Mouse (Mus musculus): Measurements from ENCODE around the gene 2310011J03Rik. TPM values are rescaled to one million over a fixed set of nuclear protein-coding genes. Genes with fewer than 3 reads are reported as not detected.
"Not testable (repeated sequence)": the region's sequence is repeated elsewhere in the genome, so short reads cannot be mapped to it uniquely, and the experiment has no call there.

The 2310011J03Rik gene
- 35.2 and 45.0 TPM in 2 replicates for total RNA-seq (2014; fragmentation: Nextera tagmentation)
- total RNA-seq (2017) = 16.4 and 17.4 TPM in 2 replicates

- peak; percentile 60 for ATAC-seq (replicated peaks; ENCODE audit: poor library complexity, severe bottlenecking)
Observed at GRCm38 (mm10) chr10:80320340-80320760, at the start of gene 2310011J03Rik. Gene 2310011J03Rik, minus strand, starts transcription at chr10:80320537.

DNA sequence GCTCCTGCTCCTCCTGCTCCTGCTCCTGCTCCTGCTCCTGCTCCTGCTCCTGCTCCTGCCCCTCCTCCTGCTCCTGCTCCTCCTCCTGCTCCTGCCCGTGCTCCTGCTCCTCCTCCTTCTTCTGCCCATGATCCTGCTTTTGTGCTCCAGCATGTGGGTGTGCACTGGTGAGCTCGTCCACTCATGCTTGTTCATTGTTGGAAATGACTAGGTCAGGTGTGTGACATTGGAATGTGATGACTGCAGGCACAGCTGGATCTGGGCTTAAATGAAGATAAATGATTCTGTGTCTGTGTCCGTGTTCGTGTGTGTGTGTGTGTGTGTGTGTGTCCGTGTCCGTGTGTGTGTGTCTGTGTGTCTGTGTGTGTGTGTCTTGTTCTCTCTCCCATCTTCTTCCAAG, 48.1 kb upstream of the 2310011J03Rik start:
- no peak for ATAC-seq (replicated peaks; ENCODE audit: poor library complexity, severe bottlenecking)

DNA sequence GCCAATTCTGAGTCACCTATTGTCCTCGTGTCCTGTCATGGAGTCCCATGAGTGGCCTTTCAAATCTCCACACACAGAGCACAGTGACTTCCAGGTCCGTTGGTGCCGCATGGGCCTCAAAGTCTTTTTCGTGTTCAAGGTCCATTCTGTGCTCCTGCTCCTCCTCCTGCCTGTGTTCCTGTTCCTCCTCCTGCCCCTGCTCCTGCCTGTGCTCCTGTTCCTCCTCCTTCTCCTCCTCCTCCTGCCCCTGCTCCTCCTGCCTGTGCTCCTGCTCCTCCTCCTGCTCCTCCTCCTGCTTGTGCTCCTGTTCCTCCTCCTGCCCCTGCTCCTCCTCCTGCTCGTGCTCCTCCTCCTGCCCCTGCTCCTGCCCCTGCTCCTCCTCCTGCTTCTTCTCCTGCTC, 47.6 kb upstream of the 2310011J03Rik start:
- ATAC-seq (replicated peaks; ENCODE audit: poor library complexity, severe bottlenecking) = no peak

DNA sequence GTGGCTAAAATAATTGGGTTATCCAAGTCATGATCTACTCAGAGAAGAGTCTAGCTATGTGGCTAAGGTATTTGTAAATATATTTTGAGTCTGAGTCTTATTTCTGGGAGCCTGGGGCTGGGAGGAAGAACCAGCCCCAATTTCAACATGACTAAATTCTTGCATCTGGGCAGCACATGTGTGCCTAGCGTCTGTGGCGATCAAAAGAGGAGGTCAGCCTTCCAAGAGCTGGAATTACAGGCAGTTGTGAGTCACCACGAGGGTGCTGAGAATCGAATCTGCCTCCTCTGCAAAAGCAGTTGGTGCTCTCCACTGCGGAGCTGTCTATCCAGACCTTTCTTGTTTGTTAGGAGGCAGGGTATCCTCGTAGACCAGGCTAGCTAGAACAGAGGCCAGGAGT, 45.4 kb upstream of the 2310011J03Rik start:
- no peak for ATAC-seq (replicated peaks; ENCODE audit: poor library complexity, severe bottlenecking)

DNA sequence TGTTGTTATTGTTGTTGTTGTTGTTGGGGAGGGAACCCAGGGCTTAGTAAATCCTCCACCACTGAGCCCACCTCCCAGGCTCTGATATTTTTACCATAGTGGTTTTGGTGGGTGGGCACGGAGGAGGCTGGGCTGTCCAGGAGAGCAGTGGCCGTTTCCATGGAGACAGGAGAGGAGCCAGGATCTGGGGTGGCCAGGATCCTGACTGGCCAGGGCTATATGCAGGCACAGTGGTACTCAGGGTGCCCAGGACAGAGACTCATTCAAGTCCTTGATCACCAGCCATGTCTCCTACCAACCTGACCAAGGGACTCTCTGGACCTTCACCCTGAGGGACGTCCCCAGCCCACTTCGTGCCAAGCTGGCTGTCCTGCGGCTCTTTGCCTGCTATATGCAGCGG, 43.4 kb upstream of the 2310011J03Rik start:
- no peak for ATAC-seq (replicated peaks; ENCODE audit: poor library complexity, severe bottlenecking)

- peak; percentile 59 for ATAC-seq (replicated peaks; ENCODE audit: poor library complexity, severe bottlenecking)
Observed at GRCm38 (mm10) chr10:80357994-80358639, 37.8 kb upstream of the 2310011J03Rik start.

- no peak for ATAC-seq (replicated peaks; ENCODE audit: poor library complexity, severe bottlenecking)
Observed at GRCm38 (mm10) chr10:80357336-80357735, 37.0 kb upstream of the 2310011J03Rik start.

DNA sequence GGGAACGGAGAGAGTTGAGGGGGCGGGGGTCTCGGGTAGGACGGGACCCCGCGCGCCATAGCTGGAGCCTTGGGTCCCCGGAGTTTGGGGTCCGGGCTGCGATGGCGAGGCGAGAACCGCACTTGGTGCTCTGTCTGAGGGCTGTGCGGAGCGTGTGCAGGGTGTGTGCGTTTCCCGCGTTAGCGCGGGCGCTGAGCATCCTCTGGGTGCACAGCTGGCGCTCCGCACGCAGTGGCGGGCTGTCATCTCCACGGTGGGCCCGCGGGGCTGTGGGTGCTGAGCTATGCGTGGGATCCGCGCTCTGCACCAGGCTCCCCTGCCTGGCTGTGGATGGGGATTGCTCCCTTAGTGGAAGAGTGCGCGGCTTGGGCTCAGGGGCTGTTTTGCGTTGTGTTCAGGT, 36.4 kb upstream of the 2310011J03Rik start:
- ATAC-seq (replicated peaks; ENCODE audit: poor library complexity, severe bottlenecking) = 0 out of 2 replicates have a peak, but pooled peaks have one; percentile 10

GRCm38 (mm10) chr10:80356001-80356682, 35.8 kb upstream of the 2310011J03Rik start, which contains the start of gene Plk5:
Gene Plk5, plus strand, starts transcription at chr10:80356459.
- no peak for ATAC-seq (replicated peaks; ENCODE audit: poor library complexity, severe bottlenecking)

DNA sequence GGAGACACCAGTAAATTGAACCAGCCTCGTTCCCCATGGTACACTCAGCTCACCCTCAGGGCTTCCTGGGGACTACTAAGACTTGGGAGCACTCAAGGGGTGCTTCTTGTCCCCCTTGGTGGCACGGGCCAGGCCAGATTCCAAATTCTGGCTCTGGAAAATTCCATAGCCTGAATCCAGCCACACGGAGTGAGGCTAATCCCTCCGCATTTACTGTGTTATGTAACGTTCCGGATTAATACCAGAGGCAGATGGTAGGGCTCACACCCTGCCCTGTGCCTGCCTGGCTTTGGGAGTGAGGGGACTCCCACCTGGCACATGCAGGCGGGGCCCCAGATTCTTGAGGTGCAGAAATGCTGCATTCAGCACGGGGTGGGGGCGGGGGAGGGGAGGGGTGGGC, 35.1 kb upstream of the 2310011J03Rik start:
- no peak for ATAC-seq (replicated peaks; ENCODE audit: poor library complexity, severe bottlenecking)

GRCm38 (mm10) chr10:80352727-80353126, 32.4 kb upstream of the 2310011J03Rik start:
- ATAC-seq (replicated peaks; ENCODE audit: poor library complexity, severe bottlenecking) = no peak

DNA sequence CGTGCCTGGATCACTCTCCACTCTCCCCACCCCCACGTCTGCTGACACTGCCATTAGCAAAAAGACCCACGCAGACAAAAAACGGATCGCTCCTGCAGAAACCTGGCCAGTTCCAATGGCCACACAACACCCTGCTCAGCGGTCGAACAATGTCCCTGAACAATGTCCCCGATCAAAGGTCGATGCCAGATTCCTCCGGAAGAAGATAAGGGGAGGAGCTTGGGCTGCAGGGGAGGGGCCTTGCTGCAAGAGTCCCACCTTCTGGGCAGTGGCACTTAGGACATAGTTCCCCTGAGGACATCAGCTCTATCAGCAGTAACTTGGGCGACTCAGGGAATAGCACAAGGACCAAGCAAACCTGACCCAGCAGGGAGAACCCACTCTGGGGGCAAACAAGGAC, 31.6 kb upstream of the 2310011J03Rik start:
- ATAC-seq (replicated peaks; ENCODE audit: poor library complexity, severe bottlenecking) = no peak

- peak; percentile 86 for ATAC-seq (replicated peaks; ENCODE audit: poor library complexity, severe bottlenecking)
Observed at GRCm38 (mm10) chr10:80350292-80350691, 30.0 kb upstream of the 2310011J03Rik start.

DNA sequence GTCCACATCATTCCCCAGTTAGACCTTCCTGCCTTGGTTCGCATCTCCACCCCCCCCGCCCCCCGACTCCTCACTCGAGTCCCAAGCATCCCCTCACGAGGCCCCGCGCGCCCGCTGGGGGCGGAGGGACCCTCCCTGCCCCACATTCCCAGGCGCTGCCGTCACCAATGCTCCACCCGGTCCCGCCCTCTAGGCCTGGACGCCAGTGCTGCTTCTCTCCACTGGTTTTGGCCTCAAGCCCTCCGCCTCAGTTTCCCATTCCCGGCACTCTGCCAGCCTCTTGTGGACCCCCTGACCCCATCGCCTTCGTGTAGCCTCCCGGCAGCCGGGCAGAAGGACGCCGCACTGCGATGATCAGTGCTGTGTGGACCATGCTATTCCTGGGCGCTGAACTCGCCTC, 28.6 kb upstream of the 2310011J03Rik start:
- ATAC-seq (replicated peaks; ENCODE audit: poor library complexity, severe bottlenecking) = no peak

DNA sequence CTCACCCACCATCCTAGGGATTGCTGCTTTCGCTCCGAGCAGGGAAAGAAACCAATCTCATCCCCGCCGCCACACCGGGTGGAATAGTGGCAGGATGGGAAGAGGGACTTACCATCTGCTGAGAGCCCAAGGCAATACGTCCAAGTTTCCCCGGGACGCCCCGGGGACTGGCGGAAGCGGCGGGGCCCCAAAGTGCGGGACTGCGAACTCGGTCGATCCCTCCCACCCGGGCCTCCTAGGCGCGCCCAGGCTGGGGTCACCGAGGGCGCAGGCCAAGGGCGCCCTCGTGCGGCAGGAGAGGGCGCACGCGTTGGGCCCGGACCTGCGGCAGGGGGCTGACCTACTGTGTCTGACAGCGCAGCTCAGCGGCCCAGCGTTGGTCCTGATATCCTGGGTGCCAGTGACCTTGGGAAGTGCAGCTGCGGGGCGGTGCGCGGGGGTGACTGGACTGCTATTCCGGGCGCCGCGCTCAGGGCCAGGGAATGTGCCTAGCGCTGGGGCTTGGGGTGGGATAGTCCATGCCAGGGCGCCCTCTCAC, 28.0 kb upstream of the 2310011J03Rik start, which contains the start of gene Adamtsl5:
Gene Adamtsl5 (minus strand): TSS at position 169 of the 538 bp plus-strand sequence.
- ATAC-seq (replicated peaks; ENCODE audit: poor library complexity, severe bottlenecking) = peak; percentile 68

GRCm38 (mm10) chr10:80347514-80347967, 27.2 kb upstream of the 2310011J03Rik start:
- no peak for ATAC-seq (replicated peaks; ENCODE audit: poor library complexity, severe bottlenecking)

- not testable (repeated sequence) for ATAC-seq (replicated peaks; ENCODE audit: poor library complexity, severe bottlenecking)
Observed at GRCm38 (mm10) chr10:80345929-80346328, 25.6 kb upstream of the 2310011J03Rik start.

DNA sequence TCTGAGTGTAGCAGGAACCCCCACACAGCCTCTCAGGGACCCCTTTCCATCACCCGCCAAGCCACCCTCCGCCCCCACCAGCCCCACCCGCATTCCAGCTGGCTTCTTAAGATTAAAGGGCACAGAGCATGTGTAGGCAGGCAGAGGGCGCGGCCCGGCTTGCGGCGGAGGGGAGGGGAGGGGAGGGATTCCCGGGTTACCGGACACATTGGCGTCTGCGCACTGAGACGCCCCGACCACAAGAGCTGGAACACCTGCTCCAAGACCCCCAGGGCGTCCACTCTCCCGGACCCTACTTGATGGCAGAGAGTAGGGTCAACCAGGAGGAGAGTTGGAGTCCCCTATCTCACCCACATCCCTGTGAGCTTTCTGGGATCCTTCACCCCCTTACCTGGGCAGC, 24.8 kb upstream of the 2310011J03Rik start:
- ATAC-seq (replicated peaks; ENCODE audit: poor library complexity, severe bottlenecking) = no peak

GRCm38 (mm10) chr10:80344131-80344661, 23.9 kb upstream of the 2310011J03Rik start:
- ATAC-seq (replicated peaks; ENCODE audit: poor library complexity, severe bottlenecking) = no peak

DNA sequence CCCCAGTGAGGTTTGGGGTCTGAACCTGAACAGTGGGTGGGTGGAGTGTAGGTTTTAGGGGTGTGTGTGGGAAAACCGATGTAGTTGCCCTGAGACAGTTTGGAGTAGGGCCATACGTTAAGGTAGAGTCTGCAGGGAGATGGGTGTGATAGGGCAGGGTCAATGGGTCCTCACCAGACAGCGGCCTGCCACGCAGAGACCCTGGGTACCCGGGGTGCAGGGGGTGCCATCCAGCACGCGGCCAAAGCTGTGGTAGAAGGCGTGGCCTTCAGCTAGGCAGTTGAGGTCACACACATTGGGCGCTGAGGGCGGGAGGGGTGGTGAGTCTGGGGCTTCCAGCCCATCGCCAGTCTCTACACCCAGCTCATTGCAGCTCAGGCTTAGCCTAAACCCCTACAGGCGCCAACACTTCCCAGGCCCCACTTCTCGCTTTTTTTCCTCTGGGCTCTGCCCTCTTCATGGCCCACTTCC, 23.1 kb upstream of the 2310011J03Rik start:
- no peak for ATAC-seq (replicated peaks; ENCODE audit: poor library complexity, severe bottlenecking)

All from granulocyte monocyte progenitor cell, adult 5-6 weeks (primary cell).